Mouse (Mus musculus) spleen, adult 2 months (tissue): Measurements from ENCODE around the gene Zc2hc1b.

Experiments used
- CTCF ChIP-seq: fragments of 200-500 bp; IDR thresholded peaks from 2 replicates; pipeline ENCODE4 v1.5.1; 2011; ENCODE audit warnings: mild to moderate bottlenecking, inconsistent platforms; ENCODE audit not compliant: insufficient read depth, insufficient read length, insufficient replicate concordance; ENCODE audit errors: extremely low read depth
- POLR2A ChIP-seq: fragments of 200-500 bp; IDR thresholded peaks from 2 replicates; pipeline ENCODE4 v1.6.1; 2011; ENCODE audit warnings: low read depth, low read length, inconsistent platforms

DNA sequence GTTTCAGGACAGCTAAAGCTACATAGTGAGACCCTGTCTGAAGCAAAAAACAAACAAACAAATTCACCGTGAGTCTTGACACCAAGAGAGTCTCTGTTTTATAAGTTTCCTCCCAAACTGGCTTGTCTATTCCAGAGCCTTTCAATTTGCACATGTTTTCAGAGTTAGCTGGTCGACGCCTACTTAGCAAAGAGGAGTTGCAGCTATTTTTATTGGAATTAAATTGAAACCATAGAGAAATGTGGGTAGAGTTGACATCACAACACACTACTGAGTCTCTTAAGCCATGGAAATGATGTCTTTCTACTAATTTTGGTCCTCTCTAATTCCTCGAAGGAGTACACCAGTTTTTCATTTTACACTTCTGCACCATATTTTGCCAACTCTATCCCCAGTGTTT lies 16.9 kb downstream of the Zc2hc1b start:
- no peak for TF ChIP-seq CTCF
- TF ChIP-seq POLR2A: no peak
